Mouse (Mus musculus) heart, embryonic 12.5 days (tissue): Measurements from ENCODE around the gene Snai1. TPM values are rescaled to one million over a fixed set of nuclear protein-coding genes. Genes with fewer than 3 reads are reported as not detected.

Experiments used
- ATAC-seq: fragments of 200-750 bp; cut with Nextera tagmentation; 2 replicates; pipeline ENCODE4 v1.8.0; 2017; ENCODE audit warnings: moderate TSS enrichment, moderate library complexity; ENCODE audit not compliant: insufficient number of reproducible peaks, low FRiP score
- H3K27ac ChIP-seq: fragments of 300-500 bp; sonication (generic); 2 replicates; pipeline ENCODE4 v1.5.1; 2016; ENCODE audit warnings: mild to moderate bottlenecking, moderate library complexity; ENCODE audit not compliant: poor library complexity, severe bottlenecking
- H3K27me3 ChIP-seq: fragments of 300-500 bp; sonication (generic); replicated peaks from 2 replicates; pipeline ENCODE4 v1.6.1; 2016; ENCODE audit warnings: mild to moderate bottlenecking, moderate library complexity
- H3K36me3 ChIP-seq: fragments of 300-500 bp; sonication (generic); 2 replicates; pipeline ENCODE4 v1.6.1; 2016; ENCODE audit warnings: mild to moderate bottlenecking, moderate library complexity
- H3K4me1 ChIP-seq: fragments of 300-500 bp; sonication (generic); replicated peaks from 2 replicates; pipeline ENCODE4 v1.6.1; 2016; ENCODE audit warnings: mild to moderate bottlenecking
- H3K4me2 ChIP-seq: fragments of 300-500 bp; sonication (generic); 2 replicates; pipeline ENCODE4 v1.6.1; 2016; ENCODE audit warnings: mild to moderate bottlenecking, moderate library complexity
- H3K4me3 ChIP-seq: fragments of 300-500 bp; sonication (generic); 2 replicates; pipeline ENCODE4 v1.5.1; 2016; ENCODE audit warnings: mild to moderate bottlenecking
- H3K9ac ChIP-seq: fragments of 300-500 bp; sonication (generic); 2 replicates; pipeline ENCODE4 v1.6.1; 2016; ENCODE audit warnings: mild to moderate bottlenecking, moderate library complexity
- H3K9me3 ChIP-seq: fragments of 300-500 bp; sonication (generic); replicated peaks from 2 replicates; pipeline ENCODE4 v1.6.1; 2016; ENCODE audit warnings: mild to moderate bottlenecking, moderate library complexity
- WGBS: fragments of 180-500 bp; shearing (Covaris S2); methylation state at CpG from one replicate; pipeline ENCODE4 v1.1.7; 2016; 5-methylcytosine and 5-hydroxymethylcytosine counted together
- polyA plus RNA-seq: library from polyadenylated mRNA; unstranded; fragments of >200 nt; fragmentation: Nextera tagmentation; extraction: Ambion mirVana; gene quantifications from 2 replicates; pipeline ENCODE4 v1.2.1, GENCODE M21; 2016

Snai1 gene
- polyA plus RNA-seq, 1 experiment from 2014 or later = 18.8 TPM

- Histone ChIP-seq H3K4me3 (no peak overlapping the region), H3K27ac (peak overlapping the region; percentile 23; the same call in 1 of the 2 replicates), H3K36me3 (no peaks in the 10 kb centered on the region), H3K9ac (no peak overlapping the region), H3K4me1 (peaks cover 13% of the 10 kb centered on the region), H3K4me2 (no peak overlapping the region), H3K9me3 (no peaks in the 10 kb centered on the region), H3K27me3 (no peaks in the 10 kb centered on the region)
- 90% methylated on average over 6 of the region's 6 CpGs for WGBS
- no peak for ATAC-seq
Observed at GRCm38 (mm10) chr2:167570815-167571214, 32.8 kb downstream of the Snai1 start.

DNA sequence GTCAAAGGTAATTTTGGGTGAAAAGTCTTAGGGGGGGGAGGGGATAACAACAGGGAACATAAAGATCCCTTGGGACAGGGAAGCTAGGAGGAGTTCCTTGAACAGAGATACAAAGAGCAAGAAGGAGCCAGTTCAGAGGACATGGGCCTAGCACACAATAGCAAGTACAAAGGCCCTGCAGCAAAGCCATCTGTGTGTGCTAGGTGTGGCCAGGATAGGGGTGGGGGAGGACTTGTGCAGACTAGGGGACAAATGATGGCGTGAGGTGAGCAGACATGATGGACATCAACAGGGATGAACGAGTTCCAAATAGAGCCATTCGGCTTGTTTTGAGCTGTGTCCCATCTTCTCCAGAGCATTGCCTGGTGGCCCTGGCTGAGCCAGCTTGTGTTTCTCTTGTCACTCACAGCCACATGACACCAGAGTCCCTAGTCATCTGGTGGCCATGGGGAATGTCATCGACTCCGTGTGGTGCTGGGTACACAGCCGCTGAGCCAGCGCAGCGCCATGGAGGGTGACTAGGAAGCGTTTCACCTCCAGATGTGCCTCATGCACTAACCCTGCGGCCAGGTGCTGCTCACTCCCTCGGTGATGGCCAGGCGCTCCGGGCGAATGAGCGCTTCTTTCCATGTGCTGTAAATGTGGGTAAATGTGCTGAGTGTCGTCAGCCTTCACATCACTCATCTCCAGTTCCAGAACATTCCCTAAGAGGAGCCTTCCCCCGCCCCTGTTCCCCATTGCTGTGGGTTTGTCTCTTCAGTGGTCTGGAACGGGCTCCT, 33.6 kb downstream of the Snai1 start:
- H3K9me3 ChIP-seq = no peaks in the 10 kb centered on the region
- H3K27me3 ChIP-seq = no peaks in the 10 kb centered on the region
- no peak overlapping the region for H3K4me3 ChIP-seq
- no peak overlapping the region for H3K9ac ChIP-seq
- peaks cover 13% of the 10 kb centered on the region for H3K4me1 ChIP-seq
- no peak overlapping the region for H3K4me2 ChIP-seq
- no peak for ATAC-seq
- no peaks in the 10 kb centered on the region for H3K36me3 ChIP-seq
- 80% methylated on average over 18 of the region's 18 CpGs for WGBS
- no peak overlapping the region for H3K27ac ChIP-seq

DNA sequence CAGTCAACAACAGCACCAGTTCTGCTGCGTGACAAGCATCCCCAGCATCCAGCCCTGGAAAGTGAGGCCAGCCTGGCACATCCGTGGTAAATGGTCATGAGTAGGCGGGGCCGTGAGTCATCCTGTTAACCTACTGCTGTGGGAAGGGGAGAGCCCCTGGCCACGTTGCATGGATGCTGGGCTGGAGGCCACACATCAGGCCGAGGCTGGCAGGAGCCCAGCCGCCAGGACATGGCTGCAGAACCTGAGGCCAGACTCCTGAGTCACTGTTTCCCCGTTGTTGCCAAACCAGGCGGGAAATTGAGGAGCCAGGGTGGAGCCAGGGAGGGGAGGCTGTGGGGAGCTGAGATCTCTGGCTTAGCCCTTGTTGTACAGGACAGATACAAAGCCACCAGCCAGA, 36.8 kb downstream of the Snai1 start:
- ATAC-seq = no peak
- H3K27ac ChIP-seq = no peak overlapping the region
- 60% methylated on average over 9 of the region's 9 CpGs for WGBS

DNA sequence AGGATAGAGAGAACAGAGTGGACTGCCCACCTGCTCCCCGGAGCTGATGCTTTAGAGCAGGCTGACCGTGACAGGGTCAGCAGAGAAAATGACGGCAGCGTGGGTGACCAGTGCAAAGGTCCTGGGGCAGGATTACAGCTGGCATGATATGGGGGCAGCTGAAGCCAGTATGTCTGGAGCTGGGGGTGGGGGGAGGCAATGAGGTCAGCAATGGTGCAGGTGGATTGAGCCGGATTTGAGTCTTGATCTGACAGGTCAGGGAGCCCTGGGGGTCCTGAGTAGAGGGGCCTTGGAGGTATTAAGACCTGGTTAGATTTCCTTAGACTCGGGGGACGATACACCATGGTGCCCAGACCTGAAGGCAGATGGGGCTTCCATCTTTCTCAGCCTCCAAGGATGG, 37.6 kb downstream of the Snai1 start:
- no peaks in the 10 kb centered on the region for H3K9me3 ChIP-seq
- ATAC-seq = no peak
- H3K4me3 ChIP-seq = no peak overlapping the region
- no peaks in the 10 kb centered on the region for H3K36me3 ChIP-seq
- H3K27me3 ChIP-seq = no peaks in the 10 kb centered on the region
- peaks cover 8% of the 10 kb centered on the region; the same call in 1 of the 2 replicates for H3K4me1 ChIP-seq
- 90% methylated on average over 7 of the region's 7 CpGs for WGBS
- H3K27ac ChIP-seq = no peak overlapping the region
- H3K9ac ChIP-seq = no peak overlapping the region
- no peak overlapping the region for H3K4me2 ChIP-seq

More for the DNA sequence above, 36.8 kb downstream of the Snai1 start:
- no peaks in the 10 kb centered on the region for H3K36me3 ChIP-seq
- H3K4me3 ChIP-seq = no peak overlapping the region
- H3K9me3 ChIP-seq = no peaks in the 10 kb centered on the region
- H3K4me2 ChIP-seq = no peak overlapping the region
- no peaks in the 10 kb centered on the region for H3K27me3 ChIP-seq
- H3K9ac ChIP-seq = no peak overlapping the region
- peaks cover 16% of the 10 kb centered on the region for H3K4me1 ChIP-seq

DNA sequence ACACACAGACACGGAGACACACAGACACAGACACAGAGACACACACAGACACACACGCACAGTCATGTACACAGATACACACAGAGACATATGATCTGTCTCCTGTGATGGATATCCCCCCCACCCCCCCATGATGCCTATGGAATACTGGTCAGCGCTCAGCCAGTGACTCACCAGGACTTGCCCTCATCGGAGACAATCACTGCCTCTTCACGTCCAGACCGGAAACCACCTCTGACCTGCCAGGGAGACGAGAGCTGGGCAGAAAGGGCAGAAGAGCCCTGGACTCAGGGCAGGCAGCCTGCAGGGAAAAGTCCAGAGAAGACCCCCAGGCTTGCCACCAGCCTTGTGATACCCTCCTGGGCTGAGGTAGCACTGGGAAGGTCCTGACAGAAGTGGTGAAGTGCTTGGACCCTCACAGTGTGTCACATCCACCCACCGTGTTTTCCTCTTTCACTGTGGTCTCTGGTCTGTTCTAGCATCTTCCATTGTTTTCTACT, 38.2 kb downstream of the Snai1 start:
- no peak overlapping the region for H3K4me2 ChIP-seq
- H3K36me3 ChIP-seq = no peaks in the 10 kb centered on the region
- H3K4me3 ChIP-seq = no peak overlapping the region
- no peaks in the 10 kb centered on the region for H3K27me3 ChIP-seq
- no peaks in the 10 kb centered on the region for H3K9me3 ChIP-seq
- WGBS = 70% methylated on average over 8 of the region's 8 CpGs
- no peak overlapping the region for H3K27ac ChIP-seq
- no peak overlapping the region for H3K9ac ChIP-seq
- no peak for ATAC-seq
- H3K4me1 ChIP-seq = peaks cover 4% of the 10 kb centered on the region; the same call in 1 of the 2 replicates

GRCm38 (mm10) chr2:167577186-167577785, 39.3 kb downstream of the Snai1 start:
- WGBS = 58% methylated on average over 9 of the region's 9 CpGs
- H3K27ac ChIP-seq = no peak overlapping the region
- no peak for ATAC-seq
- no peak overlapping the region for H3K9ac ChIP-seq
- no peaks in the 10 kb centered on the region for H3K36me3 ChIP-seq
- no peak overlapping the region for H3K4me3 ChIP-seq
- no peak overlapping the region for H3K4me2 ChIP-seq
- H3K27me3 ChIP-seq = no peaks in the 10 kb centered on the region
- H3K9me3 ChIP-seq = no peaks in the 10 kb centered on the region
- H3K4me1 ChIP-seq = peaks cover 15% of the 10 kb centered on the region

DNA sequence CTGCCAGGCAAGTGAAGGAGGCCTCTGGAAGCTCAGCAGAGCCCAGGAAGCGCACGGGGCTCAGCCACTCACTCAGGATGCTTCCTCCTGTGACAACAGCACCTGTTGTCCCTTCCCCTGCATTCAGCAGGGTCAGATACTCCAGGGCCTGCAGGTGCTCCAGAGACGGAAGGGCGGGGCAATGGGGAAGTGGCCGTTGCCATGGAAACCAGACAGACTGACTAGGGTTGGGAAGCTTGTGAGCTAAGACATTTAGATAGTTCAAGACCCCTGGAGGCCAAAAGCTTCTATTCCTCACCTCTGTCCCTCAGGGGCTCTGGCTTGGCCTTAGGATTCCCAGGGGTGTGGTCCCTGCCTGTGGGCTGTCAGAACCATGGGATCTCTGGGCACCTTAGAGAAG, 40.5 kb downstream of the Snai1 start:
- H3K27me3 ChIP-seq = no peaks in the 10 kb centered on the region
- no peak overlapping the region for H3K4me3 ChIP-seq
- peaks cover 27% of the 10 kb centered on the region for H3K4me1 ChIP-seq
- no peak overlapping the region for H3K27ac ChIP-seq
- H3K9me3 ChIP-seq = no peaks in the 10 kb centered on the region
- 46% methylated on average over 5 of the region's 5 CpGs for WGBS
- no peak overlapping the region for H3K9ac ChIP-seq
- H3K4me2 ChIP-seq = no peak overlapping the region
- no peak for ATAC-seq
- H3K36me3 ChIP-seq = no peaks in the 10 kb centered on the region

DNA sequence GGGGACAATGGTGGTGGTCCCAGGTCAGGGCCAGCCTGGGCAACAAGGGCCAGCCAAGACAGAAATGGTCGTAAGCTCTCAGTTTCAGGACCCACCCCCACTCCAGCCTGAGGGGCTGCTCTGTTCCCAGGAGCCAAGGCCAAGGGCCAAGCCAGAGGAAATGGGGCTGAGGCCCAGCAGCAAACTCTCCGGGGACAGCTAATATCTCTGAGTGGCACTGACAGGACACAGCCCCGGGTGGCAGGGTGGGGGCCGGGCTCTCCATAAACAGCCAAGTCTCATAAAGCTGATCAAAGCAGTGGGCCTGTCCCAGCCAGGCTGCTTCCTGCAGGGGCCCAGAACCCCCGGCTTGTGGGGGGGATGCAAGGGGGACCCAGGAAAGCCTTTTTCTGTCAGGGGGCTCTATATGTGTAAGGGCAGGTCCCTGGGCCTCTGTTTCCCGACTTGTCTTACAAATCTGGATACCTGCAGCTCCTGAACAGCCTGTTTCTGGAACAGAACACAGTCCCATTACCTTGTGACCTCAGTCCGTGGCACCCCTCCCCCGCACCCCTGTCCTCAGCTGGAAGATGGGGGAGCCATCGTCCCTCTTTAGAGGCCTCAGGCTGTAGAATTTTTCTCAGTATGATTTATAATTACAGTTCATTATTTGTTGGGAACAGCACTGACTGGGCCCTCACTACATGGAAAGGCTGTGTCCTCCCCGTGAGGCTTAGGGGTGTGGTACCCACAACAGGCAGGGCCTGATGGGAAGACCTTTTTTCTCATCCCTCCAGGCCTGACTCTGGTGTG, 45.4 kb downstream of the Snai1 start:
- peak; percentile 61 for ATAC-seq
- Histone ChIP-seq H3K9ac (0 out of 2 replicates have a peak overlapping the region, but pooled peaks have one; percentile 4), H3K36me3 (no peaks in the 10 kb centered on the region), H3K27me3 (no peaks in the 10 kb centered on the region), H3K27ac (peak overlapping the region; percentile 48), H3K9me3 (no peaks in the 10 kb centered on the region), H3K4me3 (no peak overlapping the region), H3K4me1 (peaks cover 59% of the 10 kb centered on the region), H3K4me2 (no peak overlapping the region)
- WGBS = 25% methylated on average over 10 of the region's 10 CpGs

GRCm38 (mm10) chr2:167585273-167585672, 47.3 kb downstream of the Snai1 start:
- Histone ChIP-seq H3K4me1 (peaks cover 66% of the 10 kb centered on the region), H3K27ac (peak overlapping the region; percentile 50; the same call in 1 of the 2 replicates)
- WGBS = 65% methylated on average over 2 of the region's 2 CpGs

GRCm38 (mm10) chr2:167586041-167586440, 48.0 kb downstream of the Snai1 start:
- Histone ChIP-seq H3K4me3 (no peak overlapping the region), H3K4me1 (peaks cover 66% of the 10 kb centered on the region), H3K27ac (peak overlapping the region; percentile 50; the same call in 1 of the 2 replicates), H3K27me3 (no peaks in the 10 kb centered on the region), H3K9ac (peak overlapping the region; percentile 37), H3K36me3 (no peaks in the 10 kb centered on the region), H3K4me2 (no peak overlapping the region), H3K9me3 (no peaks in the 10 kb centered on the region)
- ATAC-seq = no peak
- WGBS = 21% methylated on average over 8 of the region's 8 CpGs

More at GRCm38 (mm10) chr2:167585273-167585672, 47.3 kb downstream of the Snai1 start:
- H3K9ac ChIP-seq = no peak overlapping the region
- no peak for ATAC-seq
- no peaks in the 10 kb centered on the region for H3K36me3 ChIP-seq
- no peak overlapping the region for H3K4me2 ChIP-seq
- no peaks in the 10 kb centered on the region for H3K9me3 ChIP-seq
- H3K27me3 ChIP-seq = no peaks in the 10 kb centered on the region
- H3K4me3 ChIP-seq = no peak overlapping the region

GRCm38 (mm10) chr2:167586976-167587375, 49.0 kb downstream of the Snai1 start:
- Histone ChIP-seq H3K36me3 (no peaks in the 10 kb centered on the region), H3K27me3 (no peaks in the 10 kb centered on the region), H3K4me3 (no peak overlapping the region), H3K27ac (no peak overlapping the region), H3K9ac (no peak overlapping the region), H3K9me3 (no peaks in the 10 kb centered on the region), H3K4me1 (peaks cover 59% of the 10 kb centered on the region), H3K4me2 (no peak overlapping the region)
- ATAC-seq = no peak
- 37% methylated on average over 9 of the region's 9 CpGs for WGBS
